Mouse (Mus musculus) testis, postnatal 10 days (tissue): ENCODE measurements around the gene AW822073.
"Not testable (repeated sequence)": the region's sequence is repeated elsewhere in the genome, so short reads cannot be mapped to it uniquely, and the experiment has no call there.

Experiments used
- DNase-seq: peaks from one replicate; pipeline ENCODE4 v3.0.0; 2021; ENCODE audit warnings: low spot score

Gene AW822073

DNA sequence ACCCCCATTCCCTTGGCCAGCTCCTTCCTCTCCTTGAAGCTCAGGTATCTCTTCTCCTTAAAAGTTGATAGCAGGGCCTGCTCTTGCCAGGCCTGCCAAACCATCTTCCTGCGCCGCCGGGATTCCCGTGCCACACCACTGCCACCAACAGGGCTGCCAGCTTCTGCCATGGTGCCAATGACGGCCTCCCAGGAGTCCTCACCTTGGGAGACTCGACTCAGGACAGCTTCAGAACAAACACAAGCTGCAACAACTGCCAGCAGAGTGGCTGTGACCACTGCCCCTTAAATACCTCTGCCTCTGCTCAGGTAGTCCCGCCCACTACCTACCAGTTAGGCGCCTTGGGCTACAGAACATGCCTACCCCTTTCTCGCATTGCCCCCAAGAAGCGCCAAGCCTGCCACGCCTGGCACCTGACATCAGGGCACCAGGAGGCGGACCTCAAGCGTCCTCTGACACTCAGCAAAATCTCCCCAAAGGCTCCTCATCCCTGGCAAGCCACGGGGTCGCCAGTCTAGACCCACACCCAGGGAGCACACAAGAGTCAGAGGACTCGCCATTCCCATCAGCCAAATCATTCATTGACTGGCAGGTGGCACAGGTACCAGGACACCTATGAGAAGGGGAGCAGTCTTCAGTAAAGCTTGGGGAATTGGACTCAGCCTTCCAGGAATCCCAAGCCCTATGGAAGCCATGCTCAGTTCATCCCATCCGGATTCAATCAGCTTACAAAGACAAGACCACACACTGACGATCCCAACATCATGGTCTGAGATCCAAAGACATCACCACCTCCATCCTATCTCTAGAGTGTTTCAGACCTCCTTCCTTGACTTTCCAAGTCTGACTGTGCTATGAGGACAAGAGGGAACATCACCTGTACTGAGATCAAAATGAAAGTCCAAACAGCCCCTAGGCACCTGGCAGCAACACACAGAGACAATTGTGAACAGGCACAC lies at the start of gene AW822073:
Gene AW822073, minus strand, starts transcription at position 104 of the 959 bp plus-strand sequence.
- peak; percentile 84 for DNase-seq

- no peak for DNase-seq
These were observed 33.7 kb upstream of the AW822073 start for GRCm38 (mm10) chr10:58258466-58258865.

GRCm38 (mm10) chr10:58255954-58256353 lies 31.2 kb upstream of the AW822073 start:
- no peak for DNase-seq

DNA sequence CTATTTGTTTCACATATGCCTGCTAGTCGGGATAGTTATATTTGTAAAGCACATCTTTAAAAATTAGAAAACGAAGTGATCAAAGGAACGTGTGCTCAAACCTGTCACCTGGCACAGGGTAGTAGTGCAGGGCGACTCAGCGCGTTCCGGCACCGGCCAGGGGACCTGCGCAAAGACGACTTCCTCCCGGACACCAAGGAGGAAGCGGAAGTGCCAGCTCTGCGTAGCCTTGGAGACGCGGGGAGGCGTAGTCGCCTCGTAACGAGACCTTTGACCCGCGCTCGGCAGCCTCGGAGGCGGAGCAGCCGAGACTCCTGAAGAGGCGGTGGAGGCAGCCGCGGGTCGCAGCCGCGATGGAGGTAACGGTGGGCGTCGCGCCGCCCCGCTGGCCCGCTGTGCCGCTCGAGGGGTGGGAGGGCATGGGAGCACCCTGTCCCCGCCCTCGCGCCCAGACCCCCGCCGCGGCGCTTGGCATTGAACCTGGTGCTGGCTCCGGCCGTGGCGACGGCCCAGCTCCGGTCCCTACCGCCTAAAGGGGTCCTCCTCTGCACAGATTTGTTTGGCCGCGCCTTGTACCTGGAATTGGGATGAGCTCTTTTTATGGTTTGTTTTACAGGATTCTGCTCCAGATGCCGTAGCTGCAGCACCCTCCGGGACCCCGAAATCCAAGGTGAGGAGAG lies 30.6 kb upstream of the AW822073 start, which contains the start of gene Gcc2:
Gene Gcc2, plus strand, starts transcription at position 285 of the 680 bp plus-strand sequence.
- peak; percentile 93 for DNase-seq

DNA sequence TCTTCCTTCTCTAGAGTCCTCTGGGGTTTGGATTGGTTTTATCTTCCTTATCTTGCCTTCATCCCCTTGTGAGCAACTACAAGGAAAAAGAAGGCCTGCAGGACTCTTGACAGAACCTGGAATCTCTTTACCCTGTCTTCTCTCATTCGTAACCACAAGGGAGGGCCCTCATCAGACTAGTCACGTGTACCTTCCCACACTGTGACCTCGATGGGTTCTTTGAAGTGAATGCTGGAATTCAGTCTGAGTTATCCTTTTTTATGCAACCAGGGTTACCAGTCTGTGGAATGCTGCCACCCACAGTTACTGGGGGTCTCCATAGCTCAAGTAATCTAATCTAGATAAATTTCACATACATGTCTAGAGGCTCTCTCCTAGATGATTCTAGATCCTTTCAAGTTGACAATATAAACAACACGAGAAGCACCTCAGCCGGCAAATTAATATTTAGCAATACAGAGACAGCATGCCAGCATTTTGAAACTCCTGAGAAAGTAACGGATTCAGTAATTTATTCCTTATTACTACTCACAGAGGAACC lies 30.0 kb upstream of the AW822073 start:
- no peak for DNase-seq

DNA sequence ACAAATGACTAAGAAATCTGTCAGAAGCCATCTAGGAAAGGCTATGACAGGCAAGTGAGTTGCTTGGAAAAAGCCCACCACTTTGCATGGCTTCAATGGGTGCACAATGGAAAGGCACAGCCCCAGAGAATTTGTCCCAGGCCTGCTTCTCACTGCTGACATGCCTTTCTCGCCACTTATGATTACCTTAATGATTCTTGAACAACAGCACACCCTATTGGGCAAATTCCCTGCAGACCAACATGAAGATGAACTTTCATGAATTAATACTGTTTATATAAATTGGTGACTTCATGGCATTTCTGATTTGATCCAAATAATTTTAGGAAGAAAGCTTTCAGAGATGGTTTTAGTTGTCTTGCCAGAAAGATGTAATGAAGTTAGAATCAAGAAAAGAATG lies 24.8 kb upstream of the AW822073 start:
- no peak for DNase-seq

DNA sequence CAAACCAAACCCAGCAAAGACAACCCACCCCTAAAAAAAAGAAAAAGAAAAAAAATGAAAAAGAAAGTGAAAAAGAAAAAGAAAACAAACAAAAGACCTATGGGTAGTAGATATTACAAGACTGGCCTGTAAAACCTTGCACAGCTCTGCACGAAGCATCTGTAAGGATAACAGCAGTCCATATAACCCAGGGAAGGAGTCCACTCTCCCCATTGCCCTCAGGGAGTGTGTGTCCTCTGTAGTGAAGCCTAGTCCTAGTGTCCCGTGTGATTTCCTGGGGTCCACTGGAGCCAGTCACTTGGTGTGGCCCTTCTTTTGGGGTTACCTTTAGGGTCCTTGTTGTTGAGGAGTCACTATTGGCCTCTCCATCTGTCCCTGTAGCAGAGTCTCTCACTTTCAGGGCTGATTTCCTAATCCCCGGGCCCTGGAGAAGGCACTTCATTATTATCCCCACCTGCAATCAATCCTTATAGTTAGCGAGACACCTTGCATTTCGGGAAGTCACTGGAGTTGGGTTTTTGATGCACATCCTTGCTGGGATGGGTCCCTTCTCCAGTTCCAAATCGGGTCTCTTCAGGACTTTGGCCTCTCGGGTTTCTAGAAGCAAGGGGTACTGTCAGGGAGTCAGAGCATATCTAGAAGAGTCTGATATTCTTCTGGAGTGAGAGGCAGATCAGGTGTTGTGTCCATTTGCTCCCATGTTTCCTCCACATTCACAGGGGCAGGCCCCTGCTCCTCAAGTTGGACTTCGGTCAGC lies 14.4 kb upstream of the AW822073 start:
- peak; percentile 86 for DNase-seq

DNA sequence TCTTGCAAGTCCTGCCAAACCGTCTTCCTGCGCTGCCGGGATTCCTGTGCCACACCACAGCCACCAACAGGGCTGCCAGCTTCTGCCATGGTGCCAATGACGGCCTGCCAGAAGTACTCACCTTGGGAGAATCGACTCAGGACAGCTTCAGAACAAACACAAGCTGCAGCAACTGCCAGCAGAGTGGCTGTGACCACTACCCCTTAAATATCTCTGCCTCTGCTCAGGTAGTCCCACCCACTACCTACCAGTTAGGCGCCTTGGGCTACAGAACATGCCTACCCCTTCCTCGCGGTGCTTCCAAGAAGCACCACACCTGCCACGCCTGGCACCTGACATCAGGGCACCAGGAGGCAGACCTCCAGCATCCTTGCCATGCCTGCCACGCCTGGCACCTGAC lies 11.9 kb upstream of the AW822073 start, which contains the start of gene Gm4981:
Gene Gm4981, minus strand, starts transcription at position 89 of the 400 bp plus-strand sequence.
- no peak for DNase-seq

GRCm38 (mm10) chr10:58234985-58235384 lies 10.3 kb upstream of the AW822073 start:
- DNase-seq, result not testable (repeated sequence)

DNA sequence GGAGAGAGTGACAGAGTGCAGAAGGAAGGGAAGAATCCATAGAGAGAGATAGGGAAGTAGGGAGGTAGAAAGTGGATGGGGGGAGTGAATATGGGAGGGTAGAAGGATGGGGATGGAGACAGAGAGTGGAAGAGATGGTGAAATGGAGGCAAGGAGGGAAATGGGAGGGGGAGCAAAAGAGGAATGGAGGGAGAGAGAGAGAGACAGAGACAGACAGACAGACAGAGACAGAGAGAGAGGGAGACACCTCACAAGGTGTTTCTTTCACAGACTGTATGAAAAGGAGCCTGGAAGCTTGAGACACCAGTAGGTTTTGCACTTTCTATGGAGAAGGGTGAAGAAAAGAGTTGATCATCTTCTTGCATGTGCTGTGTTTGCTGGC lies 9.0 kb upstream of the AW822073 start:
- peak; percentile 61 for DNase-seq

- DNase-seq, result peak; percentile 70
These were observed 8.5 kb upstream of the AW822073 start for GRCm38 (mm10) chr10:58233054-58233739.

- peak; percentile 71 for DNase-seq
These were observed 7.9 kb upstream of the AW822073 start, which contains the start of gene Duxf3 for GRCm38 (mm10) chr10:58232641-58232969. Gene Duxf3, minus strand, starts transcription at chr10:58232675.

GRCm38 (mm10) chr10:58231779-58232640 lies 7.3 kb upstream of the AW822073 start:
- peak; percentile 95 for DNase-seq

DNA sequence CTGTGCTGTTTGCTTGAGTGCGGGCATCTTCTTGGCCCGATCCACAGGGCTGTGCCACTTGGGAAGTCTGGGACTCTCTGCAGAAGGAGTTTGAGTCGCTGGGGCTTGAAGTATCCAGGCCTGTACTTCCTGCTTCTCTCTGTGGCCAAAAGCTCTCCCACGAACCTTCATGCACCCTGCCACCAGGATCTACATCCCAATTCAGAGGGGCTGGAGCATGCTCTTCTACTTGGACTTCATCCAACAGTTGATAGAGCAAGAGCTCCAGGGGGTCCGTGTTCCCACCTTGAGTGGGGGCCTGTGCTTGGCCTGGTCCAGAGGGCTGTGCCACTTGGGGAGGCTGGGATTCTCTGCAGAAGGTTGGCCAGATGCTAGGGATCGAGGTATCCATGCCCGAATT lies 6.4 kb upstream of the AW822073 start:
- DNase-seq, result peak; percentile 81

- DNase-seq, result not testable (repeated sequence)
These were observed 5.3 kb upstream of the AW822073 start for GRCm38 (mm10) chr10:58230021-58230420.

DNA sequence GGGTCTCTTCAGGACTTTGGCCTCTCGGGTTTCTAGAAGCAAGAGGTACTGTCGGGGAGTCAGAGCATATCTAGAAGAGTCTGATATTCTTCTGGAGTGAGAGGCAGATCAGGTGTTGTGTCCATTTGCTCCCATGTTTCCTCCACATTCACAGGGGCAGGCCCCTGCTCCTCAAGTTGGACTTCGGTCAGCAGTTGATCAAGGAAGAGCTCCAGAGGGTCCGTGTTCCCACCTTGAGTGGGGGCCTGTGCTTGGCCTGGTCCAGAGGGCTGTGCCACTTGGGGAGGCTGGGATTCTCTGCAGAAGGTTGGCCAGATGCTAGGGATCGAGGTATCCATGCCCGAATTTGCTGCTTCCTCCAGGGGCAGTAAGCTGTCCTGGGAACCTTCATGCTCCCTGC lies 3.1 kb upstream of the AW822073 start:
- DNase-seq, result peak; percentile 64

GRCm38 (mm10) chr10:58226357-58226756 lies 1.6 kb upstream of the AW822073 start:
- DNase-seq, result peak; percentile 55

- peak; percentile 93 for DNase-seq
These were observed 541 bp downstream of the AW822073 start for GRCm38 (mm10) chr10:58223972-58224805.

- DNase-seq, result not testable (repeated sequence)
These were observed 1.6 kb downstream of the AW822073 start for GRCm38 (mm10) chr10:58223161-58223560.
